Mouse (Mus musculus) CH12.LX (cell line): ENCODE measurements around the gene Pou3f3.

ENCODE experiments used
- BHLHE40 ChIP-seq: IDR thresholded peaks from 2 replicates; pipeline ENCODE4 v1.6.1; 2011; ENCODE audit warnings: mild to moderate bottlenecking, low read depth, low read length, improper control_type of control experiment
- CHD1 ChIP-seq: IDR thresholded peaks from 2 replicates; pipeline ENCODE4 v1.6.1; 2012; ENCODE audit warnings: low read depth, low read length, improper control_type of control experiment, inconsistent platforms
- CTCF ChIP-seq, 2 experiments: IDR thresholded peaks in 1 of 2; conservative IDR thresholded peaks in 1 of 2; 2 replicates each; pipeline ENCODE4 v1.5.1; 2011 to 2012; ENCODE audit warnings: low read depth in 2 of 2, low read length in 2 of 2, improper control_type of control experiment in 1 of 2, inconsistent platforms in 1 of 2, mild to moderate bottlenecking in 1 of 2, moderate library complexity in 1 of 2
- E2F4 ChIP-seq: IDR thresholded peaks from 2 replicates; pipeline ENCODE4 v1.6.1; 2011; ENCODE audit warnings: low read depth, low read length, improper control_type of control experiment; ENCODE audit not compliant: insufficient replicate concordance
- IRF4 ChIP-seq: IDR thresholded peaks from 2 replicates; pipeline ENCODE4 v1.6.1; 2014; ENCODE audit warnings: low read depth, mild to moderate bottlenecking, inconsistent platforms, low read length, improper control_type of control experiment
- JUND ChIP-seq: conservative IDR thresholded peaks from 2 replicates; pipeline ENCODE4 v1.6.1; 2011; ENCODE audit warnings: low read depth, low read length, improper control_type of control experiment
- MAFK ChIP-seq: IDR thresholded peaks from 2 replicates; pipeline ENCODE4 v1.6.1; 2011; ENCODE audit warnings: low read length, improper control_type of control experiment; ENCODE audit not compliant: insufficient replicate concordance
- POLR2AphosphoS2 ChIP-seq: IDR thresholded peaks from 2 replicates; pipeline ENCODE4 v1.6.1; 2011; ENCODE audit warnings: low read depth, low read length, improper control_type of control experiment
- RAD21 ChIP-seq: IDR thresholded peaks from 2 replicates; pipeline ENCODE4 v1.6.1; 2011; ENCODE audit warnings: low read depth, mild to moderate bottlenecking, low read length, improper control_type of control experiment, moderate library complexity
- SIN3A ChIP-seq: IDR thresholded peaks from 2 replicates; pipeline ENCODE4 v1.6.1; 2012; ENCODE audit warnings: low read length, improper control_type of control experiment, inconsistent platforms
- USF1 ChIP-seq: IDR thresholded peaks from 2 replicates; pipeline ENCODE4 v1.6.1; 2014; ENCODE audit warnings: low read depth, mild to moderate bottlenecking, inconsistent platforms, low read length, improper control_type of control experiment
- USF2 ChIP-seq: conservative IDR thresholded peaks from 2 replicates; pipeline ENCODE4 v1.6.1; 2011; ENCODE audit warnings: low read depth, low read length, improper control_type of control experiment
- ZC3H11A ChIP-seq: IDR thresholded peaks from 2 replicates; pipeline ENCODE4 v1.6.1; 2012; ENCODE audit warnings: low read depth, mild to moderate bottlenecking, inconsistent platforms, low read length, improper control_type of control experiment

GRCm38 (mm10) chr1:42692221-42692620 is 3.3 kb upstream of the Pou3f3 start:
- no peak for TF ChIP-seq JUND
- no peak for TF ChIP-seq CTCF (conservative IDR thresholded peaks at IDR 0.05 in 1 of 2, IDR thresholded peaks at IDR 0.05 in 1 of 2; ENCODE audit: low read depth in 2 of 2, low read length in 2 of 2)
- no peak for TF ChIP-seq ZC3H11A
- TF ChIP-seq IRF4, result no peak
- no peak for TF ChIP-seq MAFK
- no peak for TF ChIP-seq CHD1
- TF ChIP-seq E2F4, result no peak
- no peak for TF ChIP-seq USF2
- no peak for TF ChIP-seq POLR2AphosphoS2
- no peak for TF ChIP-seq SIN3A
- TF ChIP-seq RAD21, result no peak
- no peak for TF ChIP-seq USF1
- TF ChIP-seq BHLHE40, result no peak
